Mouse (Mus musculus): Measurements from ENCODE around the gene Klhl23.

The Klhl23 gene

GRCm38 (mm10) chr2:69829680-69830079 lies 7.9 kb downstream of the Klhl23 start:
- DNase-seq (ENCODE audit: low read depth, low spot score), result no peak

GRCm38 (mm10) chr2:69830116-69830515 lies 8.4 kb downstream of the Klhl23 start:
- no peak for DNase-seq (ENCODE audit: low read depth, low spot score)

- no peak for DNase-seq (ENCODE audit: low read depth, low spot score)
Observed at GRCm38 (mm10) chr2:69837244-69837967, 15.7 kb downstream of the Klhl23 start.

- DNase-seq (ENCODE audit: low read depth, low spot score), result no peak
Observed at GRCm38 (mm10) chr2:69837996-69838395, 16.3 kb downstream of the Klhl23 start.

- no peak for DNase-seq (ENCODE audit: low read depth, low spot score)
Observed at GRCm38 (mm10) chr2:69838707-69839106, 17.0 kb downstream of the Klhl23 start.

GRCm38 (mm10) chr2:69840261-69840660 lies 18.5 kb downstream of the Klhl23 start:
- DNase-seq (ENCODE audit: low read depth, low spot score), result no peak

GRCm38 (mm10) chr2:69849215-69849614 lies 27.5 kb downstream of the Klhl23 start:
- no peak for DNase-seq (ENCODE audit: low read depth, low spot score)

- DNase-seq (ENCODE audit: low read depth, low spot score), result no peak
Observed at GRCm38 (mm10) chr2:69851427-69852058, 29.8 kb downstream of the Klhl23 start.

- no peak for DNase-seq (ENCODE audit: low read depth, low spot score)
Observed at GRCm38 (mm10) chr2:69856392-69856791, 34.6 kb downstream of the Klhl23 start.

GRCm38 (mm10) chr2:69857882-69858281 lies 36.1 kb downstream of the Klhl23 start:
- DNase-seq (ENCODE audit: low read depth, low spot score), result no peak

GRCm38 (mm10) chr2:69860972-69861452 lies 39.3 kb downstream of the Klhl23 start:
- DNase-seq (ENCODE audit: low read depth, low spot score), result no peak

- peak; percentile 89 for DNase-seq (ENCODE audit: low read depth, low spot score)
Observed at GRCm38 (mm10) chr2:69861485-69862091, 39.8 kb downstream of the Klhl23 start, which contains the start of gene Ssb. Ssb (plus strand) TSS chr2:69861562.

GRCm38 (mm10) chr2:69862117-69862657 lies 40.4 kb downstream of the Klhl23 start:
- DNase-seq (ENCODE audit: low read depth, low spot score), result peak; percentile 13

GRCm38 (mm10) chr2:69883990-69884391 lies 62.2 kb downstream of the Klhl23 start:
- DNase-seq (ENCODE audit: low read depth, low spot score), result peak; percentile 8

GRCm38 (mm10) chr2:69884581-69884980 lies 62.8 kb downstream of the Klhl23 start:
- DNase-seq (ENCODE audit: low read depth, low spot score), result peak; percentile 16

GRCm38 (mm10) chr2:69885050-69885449 lies 63.3 kb downstream of the Klhl23 start:
- peak; percentile 27 for DNase-seq (ENCODE audit: low read depth, low spot score)

- peak; percentile 77 for DNase-seq (ENCODE audit: low read depth, low spot score)
Observed at GRCm38 (mm10) chr2:69885451-69886305, 63.9 kb downstream of the Klhl23 start, which contains the start of gene Mettl5. Mettl5 (minus strand) TSS chr2:69885615.

Measured in c-Kit-negative CD71-positive TER-119-positive erythroid progenitor cells, embryonic 14.5 days (primary cell).